Mouse (Mus musculus): ENCODE measurements at regions not wholly inside any gene's neighbourhood (a gene's known extent, or its start where the extent isn't known, plus 50 kb on each side); places are given as distances from the start of the nearest gene placed in this dataset.

DNA sequence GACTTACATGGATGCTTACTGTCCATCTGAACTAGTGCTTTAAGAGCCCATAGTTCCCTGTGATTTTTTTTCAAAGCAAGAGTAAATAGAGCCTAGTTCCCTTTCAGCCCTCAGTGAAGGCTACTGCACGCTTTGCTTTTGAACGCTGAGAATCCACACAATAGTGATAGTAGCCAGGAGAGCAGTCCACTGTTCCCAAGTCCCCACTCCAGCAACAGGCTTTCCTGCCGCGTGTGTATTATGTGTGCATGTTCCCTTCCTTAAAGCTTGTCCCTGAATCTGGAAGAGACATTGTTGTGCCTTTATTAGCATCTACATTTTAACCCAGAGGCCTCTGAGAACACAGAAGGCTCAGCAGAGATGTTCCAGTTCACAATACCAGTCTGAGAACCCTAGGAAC lies 317.7 kb downstream of the Cd83 start:
- Histone ChIP-seq H3K4me3 (ENCODE audit: insufficient read depth, poor library complexity, severe bottlenecking) (no peak overlapping the region), H3ac (ENCODE audit: control insufficient read depth, insufficient read length, low read depth) (no peak overlapping the region), H3K79me2 (ENCODE audit: control insufficient read depth, insufficient read depth) (no peaks in the 10 kb centered on the region), H3K27me3 (ENCODE audit: control insufficient read depth, insufficient read depth, insufficient read length) (no peaks in the 10 kb centered on the region), H3K79me3 (ENCODE audit: low read depth) (no peaks in the 10 kb centered on the region), H3K36me3 (ENCODE audit: control insufficient read depth, insufficient read depth) (no peaks in the 10 kb centered on the region)
- TF ChIP-seq CTCF (IDR thresholded peaks at IDR 0.05; ENCODE audit: control insufficient read depth, insufficient read depth, insufficient read length) (no peak), MAX (IDR thresholded peaks at IDR 0.05) (no peak), MYOD1 (IDR thresholded peaks at IDR 0.05; ENCODE audit: control insufficient read depth, insufficient read length, low read depth) (no peak), FOSL1 (IDR thresholded peaks at IDR 0.05; ENCODE audit: insufficient read depth, low read length, poor library complexity, severe bottlenecking) (no peak), USF1 (IDR thresholded peaks at IDR 0.05; ENCODE audit: low read depth) (no peak), CEBPB (IDR thresholded peaks at IDR 0.05; ENCODE audit: low read depth) (no peak)

DNA sequence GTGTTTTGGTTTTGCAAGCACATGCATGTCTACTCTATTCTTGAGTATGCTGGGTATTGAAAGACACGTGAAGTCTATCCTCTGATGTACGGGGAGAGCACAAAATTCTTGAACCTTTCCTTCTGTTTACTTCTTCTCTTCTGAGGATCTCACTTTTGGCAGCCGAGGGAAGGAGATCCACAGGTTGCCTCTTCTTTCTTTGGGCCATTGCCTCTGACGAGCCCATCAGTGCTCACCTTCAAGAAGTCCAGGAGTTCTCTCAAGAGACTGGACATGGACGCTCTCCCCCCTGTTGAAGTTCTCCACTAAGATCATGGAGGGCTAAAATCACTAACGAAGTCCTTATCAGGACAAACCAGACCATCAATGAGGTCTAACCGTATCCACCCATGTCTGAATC lies 318.8 kb downstream of the Cd83 start:
- H3K4me3 ChIP-seq (ENCODE audit: insufficient read depth, poor library complexity, severe bottlenecking): no peak overlapping the region
- no peaks in the 10 kb centered on the region for H3K79me2 ChIP-seq (ENCODE audit: control insufficient read depth, insufficient read depth)
- H3ac ChIP-seq (ENCODE audit: control insufficient read depth, insufficient read length, low read depth): no peak overlapping the region
- H3K27me3 ChIP-seq (ENCODE audit: control insufficient read depth, insufficient read depth, insufficient read length): no peaks in the 10 kb centered on the region
- no peak for TF ChIP-seq MAX (IDR thresholded peaks at IDR 0.05)
- no peak for TF ChIP-seq CEBPB (IDR thresholded peaks at IDR 0.05; ENCODE audit: low read depth)
- no peak for TF ChIP-seq FOSL1 (IDR thresholded peaks at IDR 0.05; ENCODE audit: insufficient read depth, low read length, poor library complexity, severe bottlenecking)
- TF ChIP-seq CTCF (IDR thresholded peaks at IDR 0.05; ENCODE audit: control insufficient read depth, insufficient read depth, insufficient read length): no peak
- TF ChIP-seq USF1 (IDR thresholded peaks at IDR 0.05; ENCODE audit: low read depth): no peak
- TF ChIP-seq MYOG (IDR thresholded peaks at IDR 0.05; ENCODE audit: control insufficient read depth, extremely low read depth, insufficient read length): no peak
- TF ChIP-seq MYOD1 (IDR thresholded peaks at IDR 0.05; ENCODE audit: control insufficient read depth, insufficient read length, low read depth): no peak
- H3K79me3 ChIP-seq (ENCODE audit: low read depth): no peaks in the 10 kb centered on the region
- no peaks in the 10 kb centered on the region for H3K36me3 ChIP-seq (ENCODE audit: control insufficient read depth, insufficient read depth)

DNA sequence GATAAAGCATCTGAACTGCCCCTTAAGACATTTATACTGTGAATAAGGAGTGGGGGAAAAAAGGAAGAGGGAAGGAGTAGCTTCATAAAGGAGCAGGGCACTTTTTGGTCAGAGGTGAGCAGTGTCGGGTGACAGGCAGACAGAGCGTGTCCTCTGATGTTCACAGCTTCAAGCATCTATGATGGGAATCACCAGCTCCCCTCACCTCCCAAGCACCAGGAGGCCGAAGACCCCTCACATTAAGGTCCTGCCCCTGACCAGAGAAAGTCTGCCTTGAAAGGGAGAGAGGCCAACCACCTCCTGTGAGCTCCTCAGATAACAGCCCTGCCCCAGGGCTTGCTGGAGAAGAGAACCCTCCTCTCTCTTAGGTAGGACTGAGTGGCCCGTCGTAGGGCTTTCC lies 320.6 kb downstream of the Cd83 start:
- Histone ChIP-seq H3K27me3 (ENCODE audit: control insufficient read depth, insufficient read depth, insufficient read length) (no peaks in the 10 kb centered on the region), H3ac (ENCODE audit: control insufficient read depth, insufficient read length, low read depth) (no peak overlapping the region), H3K4me3 (ENCODE audit: insufficient read depth, poor library complexity, severe bottlenecking) (no peak overlapping the region), H3K36me3 (ENCODE audit: control insufficient read depth, insufficient read depth) (no peaks in the 10 kb centered on the region), H3K79me3 (ENCODE audit: low read depth) (no peaks in the 10 kb centered on the region), H3K79me2 (ENCODE audit: control insufficient read depth, insufficient read depth) (no peaks in the 10 kb centered on the region)
- TF ChIP-seq CEBPB (IDR thresholded peaks at IDR 0.05; ENCODE audit: low read depth) (no peak), FOSL1 (IDR thresholded peaks at IDR 0.05; ENCODE audit: insufficient read depth, low read length, poor library complexity, severe bottlenecking) (no peak), MYOD1 (IDR thresholded peaks at IDR 0.05; ENCODE audit: control insufficient read depth, insufficient read length, low read depth) (no peak), CTCF (IDR thresholded peaks at IDR 0.05; ENCODE audit: control insufficient read depth, insufficient read depth, insufficient read length) (no peak), MYOG (IDR thresholded peaks at IDR 0.05; ENCODE audit: control insufficient read depth, extremely low read depth, insufficient read length) (no peak), MAX (IDR thresholded peaks at IDR 0.05) (no peak), USF1 (IDR thresholded peaks at IDR 0.05; ENCODE audit: low read depth) (no peak)

DNA sequence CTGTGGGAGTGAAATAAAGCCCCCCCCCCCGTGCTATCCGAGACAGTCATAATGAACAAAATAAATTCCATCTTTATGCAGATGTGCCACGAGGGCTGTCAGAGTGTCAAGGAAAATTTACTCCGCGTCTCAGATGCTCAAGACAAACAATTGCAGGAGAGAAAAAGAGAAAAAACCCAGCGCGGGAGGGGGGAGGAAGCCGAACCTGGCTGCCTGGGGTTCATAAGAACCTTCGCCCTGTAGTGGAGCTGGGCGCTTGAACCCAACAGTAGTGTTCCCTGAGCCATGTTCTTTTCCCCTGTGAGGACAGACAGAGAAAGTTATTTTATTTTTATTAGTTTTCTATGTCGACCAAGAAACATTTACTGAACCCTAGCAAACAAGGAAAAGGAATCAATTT lies 324.1 kb downstream of the Cd83 start:
- TF ChIP-seq CEBPB (IDR thresholded peaks at IDR 0.05; ENCODE audit: low read depth) (no peak), FOSL1 (IDR thresholded peaks at IDR 0.05; ENCODE audit: insufficient read depth, low read length, poor library complexity, severe bottlenecking) (no peak), CTCF (IDR thresholded peaks at IDR 0.05; ENCODE audit: control insufficient read depth, insufficient read depth, insufficient read length) (no peak), MAX (IDR thresholded peaks at IDR 0.05) (no peak), MYOG (IDR thresholded peaks at IDR 0.05; ENCODE audit: control insufficient read depth, extremely low read depth, insufficient read length) (no peak), MYOD1 (IDR thresholded peaks at IDR 0.05; ENCODE audit: control insufficient read depth, insufficient read length, low read depth) (no peak), USF1 (IDR thresholded peaks at IDR 0.05; ENCODE audit: low read depth) (no peak)
- Histone ChIP-seq H3ac (ENCODE audit: control insufficient read depth, insufficient read length, low read depth) (no peak overlapping the region), H3K4me3 (ENCODE audit: insufficient read depth, poor library complexity, severe bottlenecking) (no peak overlapping the region), H3K36me3 (ENCODE audit: control insufficient read depth, insufficient read depth) (no peaks in the 10 kb centered on the region), H3K79me2 (ENCODE audit: control insufficient read depth, insufficient read depth) (no peaks in the 10 kb centered on the region), H3K27me3 (ENCODE audit: control insufficient read depth, insufficient read depth, insufficient read length) (no peaks in the 10 kb centered on the region), H3K79me3 (ENCODE audit: low read depth) (no peaks in the 10 kb centered on the region)

DNA sequence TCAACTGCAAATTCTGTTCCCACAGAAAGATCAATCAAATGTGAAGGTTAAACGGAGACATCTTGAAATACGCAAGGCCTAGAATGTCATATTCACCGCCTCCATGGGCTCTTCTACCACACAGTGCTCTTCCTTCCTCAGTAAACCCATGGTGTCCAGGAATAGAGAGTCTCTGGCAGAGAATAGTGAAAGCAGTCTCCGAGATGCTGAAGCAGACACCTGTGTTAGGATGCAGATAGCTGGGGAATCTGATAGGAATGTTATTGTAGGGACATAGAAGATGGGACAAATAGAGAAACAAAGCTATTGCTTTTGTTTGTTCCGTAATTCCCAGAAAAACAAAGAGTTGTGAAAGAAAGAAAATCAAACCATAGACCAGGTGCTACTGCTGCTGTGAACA lies 328.5 kb downstream of the Cd83 start:
- TF ChIP-seq USF1 (IDR thresholded peaks at IDR 0.05; ENCODE audit: low read depth): no peak
- no peak for TF ChIP-seq CTCF (IDR thresholded peaks at IDR 0.05; ENCODE audit: control insufficient read depth, insufficient read depth, insufficient read length)
- TF ChIP-seq FOSL1 (IDR thresholded peaks at IDR 0.05; ENCODE audit: insufficient read depth, low read length, poor library complexity, severe bottlenecking): no peak
- no peak for TF ChIP-seq MYOD1 (IDR thresholded peaks at IDR 0.05; ENCODE audit: control insufficient read depth, insufficient read length, low read depth)
- no peak for TF ChIP-seq MAX (IDR thresholded peaks at IDR 0.05)
- no peak for TF ChIP-seq MYOG (IDR thresholded peaks at IDR 0.05; ENCODE audit: control insufficient read depth, extremely low read depth, insufficient read length)
- TF ChIP-seq CEBPB (IDR thresholded peaks at IDR 0.05; ENCODE audit: low read depth): no peak
- no peaks in the 10 kb centered on the region for H3K36me3 ChIP-seq (ENCODE audit: control insufficient read depth, insufficient read depth)

DNA sequence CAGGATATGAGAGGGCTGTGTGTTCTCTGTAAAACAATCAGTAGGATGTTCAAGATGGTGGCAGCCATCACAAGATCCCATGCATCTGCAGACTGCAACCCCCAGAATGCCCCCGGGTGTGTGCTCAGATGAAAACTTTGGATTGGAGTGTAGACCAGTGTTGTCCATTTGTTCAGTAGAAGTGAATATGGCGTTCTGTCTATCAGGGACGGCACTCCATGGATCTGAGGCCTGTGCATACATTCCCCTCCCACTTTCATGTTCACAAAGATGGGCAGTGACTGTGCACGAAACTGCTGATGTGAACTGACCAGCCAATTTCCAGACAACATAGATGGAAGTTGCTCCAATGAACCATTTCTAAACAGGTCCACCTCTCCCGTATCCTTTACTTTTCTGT lies 330.3 kb downstream of the Cd83 start:
- H3ac ChIP-seq (ENCODE audit: control insufficient read depth, insufficient read length, low read depth): no peak overlapping the region
- H3K36me3 ChIP-seq (ENCODE audit: control insufficient read depth, insufficient read depth): no peaks in the 10 kb centered on the region
- no peaks in the 10 kb centered on the region for H3K79me2 ChIP-seq (ENCODE audit: control insufficient read depth, insufficient read depth)
- TF ChIP-seq MAX (IDR thresholded peaks at IDR 0.05): no peak
- no peaks in the 10 kb centered on the region for H3K27me3 ChIP-seq (ENCODE audit: control insufficient read depth, insufficient read depth, insufficient read length)
- no peak overlapping the region for H3K4me3 ChIP-seq (ENCODE audit: insufficient read depth, poor library complexity, severe bottlenecking)
- H3K79me3 ChIP-seq (ENCODE audit: low read depth): no peaks in the 10 kb centered on the region

More for the DNA sequence above, 328.5 kb downstream of the Cd83 start:
- Histone ChIP-seq H3ac (ENCODE audit: control insufficient read depth, insufficient read length, low read depth) (no peak overlapping the region), H3K79me3 (ENCODE audit: low read depth) (no peaks in the 10 kb centered on the region), H3K4me3 (ENCODE audit: insufficient read depth, poor library complexity, severe bottlenecking) (no peak overlapping the region), H3K79me2 (ENCODE audit: control insufficient read depth, insufficient read depth) (no peaks in the 10 kb centered on the region), H3K27me3 (ENCODE audit: control insufficient read depth, insufficient read depth, insufficient read length) (no peaks in the 10 kb centered on the region)

Data from C2C12 (cell line).